Mouse (Mus musculus) intestine, postnatal 0 days (tissue): Measurements from ENCODE around the gene Gm29776. TPM values are rescaled to one million over a fixed set of nuclear protein-coding genes. Genes with fewer than 3 reads are reported as not detected.
A peak's percentile ranks its signal among the peaks of the same experiment; 100 is the strongest.

Source experiments
- ATAC-seq: fragments of 200-750 bp; cut with Nextera tagmentation; 2 replicates; pipeline ENCODE4 v1.8.0; 2017; ENCODE audit warnings: mild to moderate bottlenecking, moderate TSS enrichment, moderate library complexity
- H3K27ac ChIP-seq: fragments of 300-500 bp; sonication (generic); 2 replicates; pipeline ENCODE4 v1.5.1; 2014; ENCODE audit warnings: mild to moderate bottlenecking, low read depth, low read length, moderate library complexity
- H3K27me3 ChIP-seq: fragments of 300-500 bp; sonication (generic); replicated peaks from 2 replicates; pipeline ENCODE4 v1.6.1; 2014; ENCODE audit warnings: low read length, mixed read lengths; ENCODE audit not compliant: control insufficient read depth, insufficient read depth
- H3K36me3 ChIP-seq: fragments of 300-500 bp; sonication (generic); 2 replicates; pipeline ENCODE4 v1.6.1; 2014; ENCODE audit warnings: mild to moderate bottlenecking, moderate library complexity; ENCODE audit not compliant: control insufficient read depth, insufficient read depth
- H3K4me1 ChIP-seq: fragments of 300-500 bp; sonication (generic); replicated peaks from 2 replicates; pipeline ENCODE4 v1.6.1; 2014; ENCODE audit warnings: antibody characterized with exemption, low read length, mixed read lengths; ENCODE audit not compliant: control insufficient read depth, insufficient read depth
- H3K4me2 ChIP-seq: fragments of 300-500 bp; sonication (generic); replicated peaks from 2 replicates; pipeline ENCODE4 v1.6.1; 2014; ENCODE audit warnings: low read depth, mild to moderate bottlenecking, moderate library complexity
- H3K4me3 ChIP-seq: fragments of 300-500 bp; sonication (generic); 2 replicates; pipeline ENCODE4 v1.5.1; 2014; ENCODE audit warnings: low read depth, low read length
- H3K9ac ChIP-seq: fragments of 300-500 bp; sonication (generic); 2 replicates; pipeline ENCODE4 v1.6.1; 2014; ENCODE audit warnings: mild to moderate bottlenecking, low read depth, low read length
- H3K9me3 ChIP-seq: fragments of 300-500 bp; sonication (generic); 2 replicates; pipeline ENCODE4 v1.6.1; 2016; ENCODE audit warnings: mixed run types; ENCODE audit not compliant: control insufficient read depth
- CTCF ChIP-seq: sonication (generic); IDR thresholded peaks from 2 replicates; pipeline ENCODE4 v1.5.1; 2016; ENCODE audit warnings: low read depth, mild to moderate bottlenecking, control low read depth, antibody characterized with exemption, moderate library complexity
- WGBS: fragments of 180-500 bp; shearing (Covaris S2); extraction: QIAGEN DNeasy Blood & Tissue Kit; methylation state at CpG from one replicate; pipeline ENCODE4 v1.1.7; 2014; 5-methylcytosine and 5-hydroxymethylcytosine counted together
- polyA plus RNA-seq: library from polyadenylated mRNA; unstranded; fragments of >200 nt; fragmentation: Nextera tagmentation; extraction: Ambion mirVana; gene quantifications from 2 replicates; pipeline ENCODE4 v1.2.1, GENCODE M21; 2015

Gene Gm29776
- polyA plus RNA-seq, 1 experiment from 2014 or later = not detected

DNA sequence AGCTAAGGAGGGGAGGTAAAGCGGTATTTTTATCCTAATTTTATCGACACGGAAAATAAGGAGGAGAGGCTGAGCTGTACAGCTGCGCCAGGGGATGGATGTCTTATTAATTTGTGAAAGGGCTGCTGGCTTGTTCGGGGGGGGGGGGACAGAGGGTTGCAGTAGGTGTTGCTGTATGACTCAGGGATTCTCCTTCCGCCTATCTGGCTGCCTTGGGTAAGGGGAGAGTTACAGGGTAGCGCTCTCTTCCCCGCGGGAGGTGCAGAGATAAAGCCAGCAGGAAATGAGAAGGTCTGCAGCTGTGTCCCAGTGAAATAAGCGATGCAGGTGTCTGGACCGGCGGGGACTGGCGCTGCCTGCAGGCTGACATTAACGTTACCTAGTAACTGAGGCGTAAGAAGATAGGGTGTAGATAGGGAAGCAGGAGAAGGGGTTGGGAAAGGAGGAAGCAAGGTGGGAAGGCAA lies 16.0 kb upstream of the Gm29776 start:
- H3K9me3 ChIP-seq = no peaks in the 10 kb centered on the region
- H3K4me2 ChIP-seq = peak overlapping the region; percentile 71
- H3K4me3 ChIP-seq = peak overlapping the region; percentile 38
- H3K27ac ChIP-seq = no peak overlapping the region; the same call in 1 of the 2 replicates
- peak; percentile 66 for ATAC-seq
- no peaks in the 10 kb centered on the region for H3K36me3 ChIP-seq
- peak; percentile 30 for TF ChIP-seq CTCF
- no peaks in the 10 kb centered on the region for H3K27me3 ChIP-seq
- H3K4me1 ChIP-seq = no peaks in the 10 kb centered on the region; the same call in 1 of the 2 replicates
- peak overlapping the region; percentile 17; the same call in 1 of the 2 replicates for H3K9ac ChIP-seq
- WGBS = 2% methylated on average over 15 of the region's 15 CpGs

DNA sequence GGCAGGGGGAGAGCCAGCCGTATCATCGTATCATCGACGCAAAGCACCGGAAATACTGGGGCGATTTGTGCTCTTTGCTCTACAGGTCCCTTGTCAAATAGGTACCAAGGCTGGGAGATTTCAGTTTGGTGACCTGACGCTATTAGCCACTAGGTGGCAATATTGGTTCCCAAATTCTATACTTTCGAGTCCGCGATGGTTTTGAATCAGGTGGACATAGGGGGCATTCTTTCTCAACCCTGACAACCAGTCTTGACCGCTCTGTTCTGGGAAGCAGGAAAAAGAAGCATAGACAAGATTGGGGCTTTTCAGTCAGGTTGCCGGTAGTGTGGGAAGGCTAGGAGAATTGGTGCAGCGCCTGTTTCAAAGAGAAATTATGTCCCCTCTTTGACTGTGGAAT lies 15.5 kb upstream of the Gm29776 start:
- Histone ChIP-seq H3K4me2 (peak overlapping the region; percentile 71), H3K27ac (no peak overlapping the region), H3K36me3 (no peaks in the 10 kb centered on the region), H3K27me3 (no peaks in the 10 kb centered on the region), H3K4me1 (no peaks in the 10 kb centered on the region; the same call in 1 of the 2 replicates), H3K4me3 (peak overlapping the region; percentile 38), H3K9ac (no peak overlapping the region), H3K9me3 (no peaks in the 10 kb centered on the region)
- peak; percentile 32 for ATAC-seq
- TF ChIP-seq CTCF = peak; percentile 87
- WGBS = under 1% methylated on average over 13 of the region's 13 CpGs

DNA sequence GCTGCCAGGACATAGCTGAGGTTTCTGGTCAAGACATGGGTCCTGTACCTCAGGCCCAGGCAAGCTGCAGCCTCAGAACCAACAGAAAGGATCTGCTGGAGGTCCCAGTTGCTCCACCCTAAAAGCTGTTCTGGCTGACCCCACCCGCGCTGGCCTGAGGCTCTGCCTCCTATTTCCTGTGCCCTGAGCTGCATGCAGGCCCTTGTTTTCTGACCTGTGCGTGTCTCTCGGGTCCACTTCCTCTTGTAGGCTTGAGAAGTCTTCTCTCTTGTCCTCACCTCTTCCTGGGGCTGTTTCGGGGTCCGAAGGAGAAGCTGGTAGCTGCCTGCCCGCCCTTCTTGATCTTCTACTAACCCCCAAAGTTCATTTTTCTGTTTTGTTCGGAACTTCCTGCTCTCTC lies 14.2 kb upstream of the Gm29776 start:
- no peak overlapping the region for H3K27ac ChIP-seq
- H3K9me3 ChIP-seq = no peaks in the 10 kb centered on the region
- no peaks in the 10 kb centered on the region for H3K27me3 ChIP-seq
- TF ChIP-seq CTCF = no peak
- no peak overlapping the region for H3K4me2 ChIP-seq
- 67% methylated on average over 8 of the region's 8 CpGs for WGBS
- no peak overlapping the region for H3K9ac ChIP-seq
- H3K4me1 ChIP-seq = no peaks in the 10 kb centered on the region; the same call in 1 of the 2 replicates
- no peak overlapping the region for H3K4me3 ChIP-seq
- no peaks in the 10 kb centered on the region for H3K36me3 ChIP-seq
- no peak for ATAC-seq

DNA sequence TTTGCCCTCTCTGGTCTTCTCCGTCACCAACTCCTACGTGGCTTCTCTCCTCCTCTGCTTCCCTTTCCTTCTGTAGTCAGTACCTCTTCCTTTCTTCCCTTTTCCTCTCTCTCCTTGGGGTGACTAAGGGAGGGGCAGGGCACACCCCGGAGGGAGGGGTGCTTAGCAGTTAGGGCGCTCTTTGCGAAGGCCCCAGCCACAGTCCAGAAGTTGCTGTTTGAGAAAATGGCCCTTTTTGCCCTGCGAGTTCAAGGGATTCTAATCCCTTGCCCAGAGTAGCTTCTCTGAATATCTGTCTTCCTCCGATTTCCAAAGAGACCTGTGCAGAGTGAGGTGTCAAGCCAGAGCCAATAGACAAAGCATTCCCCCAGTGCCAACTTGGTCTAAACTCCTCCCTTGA lies 13.4 kb upstream of the Gm29776 start, which contains the start of gene Cebpe:
Cebpe (minus strand) TSS at position 101 of the 400 bp plus-strand sequence.
- Histone ChIP-seq H3K9me3 (no peaks in the 10 kb centered on the region), H3K4me3 (no peak within 1 kb of the TSS), H3K4me1 (no peaks in the 10 kb centered on the region; the same call in 1 of the 2 replicates), H3K27ac (no peak within 1 kb of the TSS), H3K36me3 (no peaks in the 10 kb centered on the region; the same call in 1 of the 2 replicates), H3K9ac (no peak within 1 kb of the TSS), H3K4me2 (no peak within 1 kb of the TSS), H3K27me3 (no peaks in the 10 kb centered on the region)
- WGBS = 80% methylated on average over 7 of the region's 7 CpGs
- no peak for ATAC-seq
- no peak for TF ChIP-seq CTCF

DNA sequence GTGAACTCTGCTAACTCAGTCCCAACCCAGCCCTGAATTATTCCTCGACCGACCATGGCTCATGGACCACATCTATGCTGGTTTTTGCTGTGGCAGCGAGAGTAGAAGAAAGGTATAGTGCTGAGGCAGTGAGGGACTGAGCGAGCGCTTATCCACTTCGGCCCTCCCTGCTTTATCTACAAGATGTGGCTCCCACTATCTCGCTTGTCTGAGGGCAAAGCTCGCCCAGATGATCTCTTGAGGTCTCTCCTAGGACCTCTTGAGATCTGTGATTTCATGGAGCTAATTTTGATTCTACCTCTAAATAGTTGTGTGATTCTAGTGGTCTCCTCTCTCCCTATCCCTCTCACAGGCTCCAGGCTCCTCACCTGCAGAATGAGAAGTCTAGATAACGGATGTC lies 10.4 kb upstream of the Gm29776 start:
- no peak overlapping the region for H3K27ac ChIP-seq
- no peak for ATAC-seq
- no peaks in the 10 kb centered on the region for H3K27me3 ChIP-seq
- no peak overlapping the region for H3K4me3 ChIP-seq
- WGBS = 61% methylated on average over 9 of the region's 9 CpGs
- H3K36me3 ChIP-seq = no peaks in the 10 kb centered on the region; the same call in 1 of the 2 replicates
- peaks cover 7% of the 10 kb centered on the region; the same call in 1 of the 2 replicates for H3K4me1 ChIP-seq
- H3K9me3 ChIP-seq = no peaks in the 10 kb centered on the region
- no peak overlapping the region for H3K4me2 ChIP-seq
- no peak for TF ChIP-seq CTCF
- no peak overlapping the region for H3K9ac ChIP-seq

DNA sequence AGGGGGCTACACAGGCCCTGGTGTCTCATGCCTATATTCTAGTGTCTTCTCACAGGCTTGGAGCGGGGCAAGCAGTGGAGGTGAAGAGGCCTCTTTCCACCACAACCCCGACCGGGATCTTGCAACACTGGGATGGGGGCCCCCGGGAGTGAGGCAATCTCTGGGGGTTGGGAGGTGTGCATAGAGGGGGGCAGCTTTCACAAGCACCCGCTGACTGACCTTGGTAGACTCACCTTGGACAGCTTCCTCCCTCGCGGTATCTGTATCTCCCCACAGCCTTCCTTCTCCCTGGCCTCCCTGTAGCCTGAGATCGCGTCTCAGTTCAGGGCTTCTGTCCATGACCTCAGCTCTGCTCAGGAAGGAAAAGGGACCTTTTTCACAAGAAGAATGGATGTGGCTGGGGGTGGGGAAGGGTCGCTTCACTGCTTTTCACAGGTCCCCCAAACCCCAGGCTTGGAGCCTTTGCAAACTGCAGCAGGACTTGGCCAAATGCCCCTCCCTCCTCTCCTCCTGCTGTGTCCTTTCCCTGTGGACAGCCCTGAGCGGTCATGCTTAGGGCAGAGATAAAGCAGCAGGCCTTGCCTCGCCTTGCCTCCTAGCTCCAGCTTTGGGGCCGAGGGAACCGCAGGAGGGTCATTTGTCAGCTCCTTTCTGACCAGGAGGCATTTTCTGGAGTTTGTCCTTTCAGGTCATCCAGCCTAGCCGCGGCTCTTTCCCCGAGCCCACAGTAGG lies 8.1 kb upstream of the Gm29776 start:
- Histone ChIP-seq H3K27me3 (no peaks in the 10 kb centered on the region), H3K4me1 (0 out of 2 replicates have a peak, but pooled peaks cover 7% of the 10 kb centered on the region), H3K9me3 (no peaks in the 10 kb centered on the region), H3K27ac (0 out of 2 replicates have a peak overlapping the region, but pooled peaks have one; percentile 15), H3K36me3 (no peaks in the 10 kb centered on the region; the same call in 1 of the 2 replicates), H3K9ac (no peak overlapping the region), H3K4me3 (no peak overlapping the region), H3K4me2 (no peak overlapping the region)
- no peak for ATAC-seq
- TF ChIP-seq CTCF = no peak
- WGBS = 39% methylated on average over 17 of the region's 17 CpGs
